Mouse (Mus musculus): ENCODE measurements around the gene Gpr179. TPM values are rescaled to one million over a fixed set of nuclear protein-coding genes. Genes with fewer than 3 reads are reported as not detected.
A peak's percentile ranks its signal among the peaks of the same experiment; 100 is the strongest.

Gpr179 gene
- polyA plus RNA-seq, 1 experiment from 2014 or later: 0.16 TPM

- 57% methylated on average over 2 of the region's 2 CpGs for WGBS
- H3K4me2 ChIP-seq (replicated peaks; ENCODE audit: low read depth, low read length): no peak overlapping the region
- peaks cover 35% of the 10 kb centered on the region for H3K36me3 ChIP-seq (ENCODE audit: control insufficient read depth, insufficient read depth, low read length)
- no peaks in the 10 kb centered on the region for H3K9me3 ChIP-seq (ENCODE audit: control insufficient read depth, low read depth, low read length)
- H3K9ac ChIP-seq (replicated peaks; ENCODE audit: low read depth, low read length): no peak overlapping the region
- no peaks in the 10 kb centered on the region for H3K4me1 ChIP-seq (ENCODE audit: control insufficient read depth, insufficient read depth, low read length)
- no peak overlapping the region for H3K4me3 ChIP-seq (ENCODE audit: low read depth, low read length)
- no peak for ATAC-seq (ENCODE audit: insufficient number of reproducible peaks, insufficient read depth, low FRiP score, low read depth)
- H3K27ac ChIP-seq (ENCODE audit: low read length): no peak overlapping the region
- H3K27me3 ChIP-seq (ENCODE audit: control insufficient read depth, insufficient read depth, low read length): no peaks in the 10 kb centered on the region
Observed at GRCm38 (mm10) chr11:97383764-97384163, 31.9 kb upstream of the Gpr179 start.

GRCm38 (mm10) chr11:97383017-97383416 is 31.1 kb upstream of the Gpr179 start:
- H3K4me1 ChIP-seq (ENCODE audit: control insufficient read depth, insufficient read depth, low read length): no peaks in the 10 kb centered on the region
- H3K27me3 ChIP-seq (ENCODE audit: control insufficient read depth, insufficient read depth, low read length): no peaks in the 10 kb centered on the region
- H3K36me3 ChIP-seq (ENCODE audit: control insufficient read depth, insufficient read depth, low read length): peaks cover 39% of the 10 kb centered on the region
- no peak overlapping the region for H3K4me2 ChIP-seq (replicated peaks; ENCODE audit: low read depth, low read length)
- H3K9ac ChIP-seq (replicated peaks; ENCODE audit: low read depth, low read length): no peak overlapping the region
- H3K27ac ChIP-seq (ENCODE audit: low read length): no peak overlapping the region
- WGBS: 96% methylated on average over 2 of the region's 2 CpGs
- H3K9me3 ChIP-seq (ENCODE audit: control insufficient read depth, low read depth, low read length): no peaks in the 10 kb centered on the region
- H3K4me3 ChIP-seq (ENCODE audit: low read depth, low read length): no peak overlapping the region
- ATAC-seq (ENCODE audit: insufficient number of reproducible peaks, insufficient read depth, low FRiP score, low read depth): no peak

DNA sequence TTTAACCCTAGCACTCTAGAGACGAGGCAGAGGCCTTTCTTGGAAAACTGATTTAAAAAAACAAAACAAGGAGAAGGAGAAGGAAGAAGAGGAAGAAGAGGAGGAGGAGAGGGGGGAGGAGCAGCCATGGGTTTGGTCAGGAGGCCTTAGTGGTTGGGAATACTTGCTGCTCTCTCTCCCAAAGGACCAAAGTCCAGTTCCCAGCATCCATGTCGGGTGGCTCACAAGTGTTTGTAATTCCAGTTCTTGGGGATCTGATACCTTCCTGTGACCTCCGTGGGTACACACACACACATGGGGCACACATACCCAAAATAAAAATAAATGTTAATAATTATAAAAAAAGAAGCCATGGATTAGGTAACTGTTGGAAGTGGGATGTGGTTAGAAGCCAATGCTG is 28.2 kb upstream of the Gpr179 start:
- Histone ChIP-seq H3K4me1 (ENCODE audit: control insufficient read depth, insufficient read depth, low read length) (no peaks in the 10 kb centered on the region), H3K27ac (ENCODE audit: low read length) (no peak overlapping the region), H3K9ac (replicated peaks; ENCODE audit: low read depth, low read length) (no peak overlapping the region), H3K36me3 (ENCODE audit: control insufficient read depth, insufficient read depth, low read length) (peaks cover 41% of the 10 kb centered on the region), H3K9me3 (ENCODE audit: control insufficient read depth, low read depth, low read length) (no peaks in the 10 kb centered on the region), H3K27me3 (ENCODE audit: control insufficient read depth, insufficient read depth, low read length) (no peaks in the 10 kb centered on the region), H3K4me3 (ENCODE audit: low read depth, low read length) (no peak overlapping the region), H3K4me2 (replicated peaks; ENCODE audit: low read depth, low read length) (no peak overlapping the region)
- WGBS: 65% methylated on average over 3 of the region's 3 CpGs
- ATAC-seq (ENCODE audit: insufficient number of reproducible peaks, insufficient read depth, low FRiP score, low read depth): no peak

- no peak for ATAC-seq (ENCODE audit: insufficient number of reproducible peaks, insufficient read depth, low FRiP score, low read depth)
- no peaks in the 10 kb centered on the region for H3K4me1 ChIP-seq (ENCODE audit: control insufficient read depth, insufficient read depth, low read length)
- peaks cover 17% of the 10 kb centered on the region for H3K36me3 ChIP-seq (ENCODE audit: control insufficient read depth, insufficient read depth, low read length)
- H3K9me3 ChIP-seq (ENCODE audit: control insufficient read depth, low read depth, low read length): no peaks in the 10 kb centered on the region
- H3K4me3 ChIP-seq (ENCODE audit: low read depth, low read length): no peak overlapping the region
- H3K9ac ChIP-seq (replicated peaks; ENCODE audit: low read depth, low read length): no peak overlapping the region
- WGBS: 77% methylated on average over 2 of the region's 2 CpGs
- no peaks in the 10 kb centered on the region for H3K27me3 ChIP-seq (ENCODE audit: control insufficient read depth, insufficient read depth, low read length)
- no peak overlapping the region for H3K27ac ChIP-seq (ENCODE audit: low read length)
- no peak overlapping the region for H3K4me2 ChIP-seq (replicated peaks; ENCODE audit: low read depth, low read length)
Observed at GRCm38 (mm10) chr11:97373402-97373801, 21.5 kb upstream of the Gpr179 start.

GRCm38 (mm10) chr11:97372159-97372864 is 20.4 kb upstream of the Gpr179 start:
- WGBS: 70% methylated on average over 6 of the region's 6 CpGs
- no peaks in the 10 kb centered on the region for H3K9me3 ChIP-seq (ENCODE audit: control insufficient read depth, low read depth, low read length)
- ATAC-seq (ENCODE audit: insufficient number of reproducible peaks, insufficient read depth, low FRiP score, low read depth): no peak
- no peak overlapping the region for H3K4me2 ChIP-seq (replicated peaks; ENCODE audit: low read depth, low read length)
- H3K27ac ChIP-seq (ENCODE audit: low read length): peak overlapping the region; percentile 33; the same call in 1 of the 2 replicates
- no peaks in the 10 kb centered on the region for H3K27me3 ChIP-seq (ENCODE audit: control insufficient read depth, insufficient read depth, low read length)
- peaks cover 8% of the 10 kb centered on the region for H3K36me3 ChIP-seq (ENCODE audit: control insufficient read depth, insufficient read depth, low read length)
- no peaks in the 10 kb centered on the region for H3K4me1 ChIP-seq (ENCODE audit: control insufficient read depth, insufficient read depth, low read length)
- no peak overlapping the region for H3K4me3 ChIP-seq (ENCODE audit: low read depth, low read length)
- H3K9ac ChIP-seq (replicated peaks; ENCODE audit: low read depth, low read length): no peak overlapping the region

DNA sequence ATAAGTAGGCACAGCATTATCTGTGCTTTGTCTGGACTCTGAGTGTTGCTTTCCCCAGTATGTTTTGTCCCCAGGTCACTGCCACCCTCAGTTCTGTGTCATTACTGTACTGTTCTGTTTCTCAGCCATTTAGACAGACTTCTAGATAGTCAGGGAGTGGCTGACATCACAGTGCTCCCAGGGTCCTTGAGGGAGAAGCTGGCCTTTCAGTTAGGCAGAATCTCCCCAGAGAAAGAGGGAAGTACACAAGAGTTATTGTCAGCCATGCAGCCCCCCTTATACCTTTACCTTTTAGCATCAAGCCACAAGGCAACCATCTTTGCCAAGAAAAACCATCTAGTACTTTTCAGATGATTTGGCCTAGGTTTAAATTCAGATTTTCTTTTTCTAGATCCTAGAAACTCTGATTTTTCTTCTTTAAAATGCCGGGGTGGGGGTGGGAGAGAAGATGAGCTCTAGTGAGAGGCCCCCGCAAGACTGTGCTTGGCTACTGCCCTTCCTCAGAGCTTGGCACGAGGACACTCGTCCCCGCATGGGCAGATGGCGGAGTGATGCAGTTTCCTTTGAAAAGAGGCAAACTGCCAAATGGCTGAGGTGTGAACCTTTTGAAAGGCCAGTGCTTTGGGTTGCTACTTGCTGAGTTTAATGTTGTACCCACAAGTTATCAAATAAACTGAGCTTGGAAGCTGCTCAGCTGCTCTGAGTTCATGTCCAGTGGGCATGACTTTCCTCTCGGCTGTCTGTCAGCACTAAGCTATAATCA is 18.6 kb upstream of the Gpr179 start:
- H3K4me2 ChIP-seq (replicated peaks; ENCODE audit: low read depth, low read length): no peak overlapping the region
- H3K27ac ChIP-seq (ENCODE audit: low read length): no peak overlapping the region
- WGBS: 75% methylated on average over 7 of the region's 7 CpGs
- no peaks in the 10 kb centered on the region for H3K27me3 ChIP-seq (ENCODE audit: control insufficient read depth, insufficient read depth, low read length)
- no peak for ATAC-seq (ENCODE audit: insufficient number of reproducible peaks, insufficient read depth, low FRiP score, low read depth)
- H3K4me1 ChIP-seq (ENCODE audit: control insufficient read depth, insufficient read depth, low read length): no peaks in the 10 kb centered on the region
- no peaks in the 10 kb centered on the region; the same call in 1 of the 2 replicates for H3K36me3 ChIP-seq (ENCODE audit: control insufficient read depth, insufficient read depth, low read length)
- H3K9me3 ChIP-seq (ENCODE audit: control insufficient read depth, low read depth, low read length): no peaks in the 10 kb centered on the region
- H3K4me3 ChIP-seq (ENCODE audit: low read depth, low read length): no peak overlapping the region
- no peak overlapping the region for H3K9ac ChIP-seq (replicated peaks; ENCODE audit: low read depth, low read length)

DNA sequence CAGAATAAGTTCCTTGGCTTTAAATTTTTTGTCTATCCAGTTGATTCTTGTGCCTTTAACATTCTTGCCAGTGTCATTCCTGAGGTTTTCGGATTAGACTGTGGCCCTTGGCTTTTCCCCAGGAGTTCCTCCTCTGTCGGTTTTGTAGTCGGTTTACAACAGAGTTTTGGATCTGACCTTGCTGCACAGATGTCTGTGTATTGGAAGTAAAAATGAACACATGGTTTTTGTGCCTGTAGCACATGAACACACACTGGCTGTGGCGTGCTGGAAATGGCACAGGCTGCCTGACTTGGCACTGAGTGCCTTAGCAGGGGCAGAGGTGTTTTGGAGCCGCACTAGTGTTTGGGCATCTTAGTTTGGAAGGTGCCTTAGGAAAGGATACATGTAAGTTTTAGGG is 16.6 kb upstream of the Gpr179 start:
- Histone ChIP-seq H3K36me3 (ENCODE audit: control insufficient read depth, insufficient read depth, low read length) (no peaks in the 10 kb centered on the region), H3K4me3 (ENCODE audit: low read depth, low read length) (no peak overlapping the region), H3K27me3 (ENCODE audit: control insufficient read depth, insufficient read depth, low read length) (no peaks in the 10 kb centered on the region), H3K27ac (ENCODE audit: low read length) (no peak overlapping the region), H3K9me3 (ENCODE audit: control insufficient read depth, low read depth, low read length) (no peaks in the 10 kb centered on the region), H3K4me2 (replicated peaks; ENCODE audit: low read depth, low read length) (no peak overlapping the region), H3K4me1 (ENCODE audit: control insufficient read depth, insufficient read depth, low read length) (peaks cover 17% of the 10 kb centered on the region), H3K9ac (replicated peaks; ENCODE audit: low read depth, low read length) (no peak overlapping the region)
- WGBS: 85% methylated on average over 5 of the region's 5 CpGs
- no peak for ATAC-seq (ENCODE audit: insufficient number of reproducible peaks, insufficient read depth, low FRiP score, low read depth)

DNA sequence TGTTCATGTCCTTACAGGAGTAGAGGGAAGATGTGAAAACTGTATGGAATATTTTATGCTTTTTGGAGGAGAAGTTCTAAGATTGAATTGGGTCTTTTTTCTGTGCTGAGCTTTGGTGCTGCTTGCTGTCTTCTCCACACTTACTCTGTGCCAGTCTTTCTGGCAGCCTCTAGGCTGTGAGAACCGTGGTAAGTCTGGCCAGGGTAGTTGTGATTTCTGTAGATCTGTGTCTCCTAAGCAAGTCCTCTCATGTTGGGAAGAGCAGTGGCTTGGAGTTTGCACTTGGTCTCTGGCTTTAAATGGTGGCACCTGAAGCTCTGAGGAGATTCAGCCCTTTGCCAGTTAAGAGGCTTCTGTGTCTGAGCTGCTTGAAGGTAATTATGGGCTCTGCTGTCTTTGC is 13.7 kb upstream of the Gpr179 start:
- H3K27ac ChIP-seq (ENCODE audit: low read length): no peak overlapping the region
- H3K4me3 ChIP-seq (ENCODE audit: low read depth, low read length): no peak overlapping the region
- WGBS: 71% methylated on average over 1 of the region's 1 CpGs
- H3K4me1 ChIP-seq (ENCODE audit: control insufficient read depth, insufficient read depth, low read length): peaks cover 18% of the 10 kb centered on the region
- no peaks in the 10 kb centered on the region for H3K36me3 ChIP-seq (ENCODE audit: control insufficient read depth, insufficient read depth, low read length)
- H3K4me2 ChIP-seq (replicated peaks; ENCODE audit: low read depth, low read length): no peak overlapping the region; the same call in 1 of the 2 replicates
- no peak overlapping the region for H3K9ac ChIP-seq (replicated peaks; ENCODE audit: low read depth, low read length)
- no peak for ATAC-seq (ENCODE audit: insufficient number of reproducible peaks, insufficient read depth, low FRiP score, low read depth)
- no peaks in the 10 kb centered on the region for H3K27me3 ChIP-seq (ENCODE audit: control insufficient read depth, insufficient read depth, low read length)
- no peaks in the 10 kb centered on the region for H3K9me3 ChIP-seq (ENCODE audit: control insufficient read depth, low read depth, low read length)
